Mouse (Mus musculus): ENCODE data around the gene Tada2a.

Tada2a gene

DNA sequence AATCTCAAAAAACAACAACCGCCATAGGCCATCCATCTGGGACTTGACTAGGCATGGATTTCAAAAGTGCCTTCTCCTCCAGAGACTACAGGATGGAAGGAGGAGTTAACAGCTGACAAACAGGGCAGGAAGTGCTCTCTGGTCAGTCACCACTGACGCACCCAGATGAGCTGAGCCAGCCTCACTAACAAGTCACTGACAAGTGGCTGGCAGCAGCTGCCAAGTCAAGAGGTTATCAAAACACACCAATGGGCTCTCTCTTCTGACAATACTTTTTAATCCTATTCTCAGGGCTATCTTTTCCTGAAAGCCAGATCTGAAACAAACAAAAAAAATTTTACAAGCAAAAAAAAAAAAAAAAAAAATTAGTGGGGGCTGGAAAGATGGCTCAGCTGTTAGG lies 66.6 kb downstream of the Tada2a start:
- DNase-seq (ENCODE audit: low spot score) = no peak

- no peak for DNase-seq (ENCODE audit: low spot score)
Observed at GRCm38 (mm10) chr11:84061881-84062280, 67.5 kb downstream of the Tada2a start.

GRCm38 (mm10) chr11:84060635-84061034 lies 68.8 kb downstream of the Tada2a start:
- peak; percentile 21 for DNase-seq (ENCODE audit: low spot score)

GRCm38 (mm10) chr11:84059784-84060183 lies 69.6 kb downstream of the Tada2a start:
- DNase-seq (ENCODE audit: low spot score) = no peak

DNA sequence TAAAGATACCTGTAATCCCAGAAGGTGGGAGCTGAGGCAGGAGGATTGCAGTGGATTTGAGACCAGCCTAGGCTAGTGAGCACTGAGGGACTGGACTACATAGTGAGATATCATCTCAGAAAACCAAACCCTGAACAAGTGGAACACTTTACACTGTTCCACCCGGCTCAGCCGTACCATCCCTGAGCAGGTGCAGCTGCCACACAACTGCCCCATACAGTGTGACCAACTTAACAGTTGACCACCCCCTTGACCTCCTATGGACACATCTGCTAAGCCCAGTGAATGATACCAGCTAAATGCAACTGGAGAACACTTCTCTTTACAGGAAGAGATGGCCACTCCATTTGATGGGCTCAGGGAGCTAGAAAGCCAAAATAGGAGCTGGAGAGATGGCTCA lies 72.0 kb downstream of the Tada2a start:
- DNase-seq (ENCODE audit: low spot score) = no peak

- no peak for DNase-seq (ENCODE audit: low spot score)
Observed at GRCm38 (mm10) chr11:84053524-84054163, 75.8 kb downstream of the Tada2a start.

DNA sequence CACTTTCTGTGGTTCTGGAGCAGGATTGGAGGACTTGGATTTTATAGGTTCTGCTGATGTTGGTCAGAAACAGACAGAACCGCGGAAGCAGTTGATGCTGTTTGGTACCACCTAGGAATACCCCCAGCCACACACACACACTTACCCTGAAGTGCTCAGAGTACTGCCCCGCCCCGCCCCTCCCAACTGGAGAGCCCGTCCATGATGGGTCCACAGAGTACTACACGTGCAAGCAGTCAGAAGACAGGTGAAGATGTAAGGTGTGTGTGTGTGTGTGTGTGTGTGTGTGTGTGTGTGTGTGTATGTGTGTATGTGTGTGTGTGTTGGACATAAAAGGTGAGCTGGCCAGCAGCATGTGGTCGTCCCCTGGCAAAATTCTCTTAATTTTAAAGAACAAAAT lies 76.3 kb downstream of the Tada2a start:
- no peak for DNase-seq (ENCODE audit: low spot score)

GRCm38 (mm10) chr11:84048411-84048810 lies 81.0 kb downstream of the Tada2a start:
- DNase-seq (ENCODE audit: low spot score) = peak; percentile 26

- no peak for DNase-seq (ENCODE audit: low spot score)
Observed at GRCm38 (mm10) chr11:84047270-84047669, 82.1 kb downstream of the Tada2a start.

DNA sequence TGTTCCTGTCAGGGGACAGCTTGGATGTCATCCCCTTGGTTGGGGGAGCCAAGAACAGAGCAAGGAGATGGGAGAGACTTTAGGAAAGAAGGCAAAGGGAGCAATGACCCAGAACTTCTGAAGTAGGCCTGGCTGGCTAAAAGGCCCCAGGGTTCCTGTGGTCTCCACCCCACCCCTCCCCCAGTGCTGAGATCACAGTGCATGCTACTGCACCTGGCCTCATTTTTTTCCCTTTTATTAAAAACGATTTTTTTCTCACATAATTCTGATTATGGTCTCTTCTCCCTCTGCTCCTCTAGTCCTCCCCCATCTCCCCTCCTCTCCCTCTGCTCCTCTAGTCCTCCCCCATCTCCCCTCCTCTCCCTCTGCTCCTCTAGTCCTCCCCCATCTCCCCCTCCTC lies 84.4 kb downstream of the Tada2a start:
- DNase-seq (ENCODE audit: low spot score) = no peak

- DNase-seq (ENCODE audit: low spot score) = peak; percentile 93
Observed at GRCm38 (mm10) chr11:84042808-84043762, 86.3 kb downstream of the Tada2a start.

GRCm38 (mm10) chr11:84040621-84041020 lies 88.8 kb downstream of the Tada2a start:
- DNase-seq (ENCODE audit: low spot score) = no peak

- no peak for DNase-seq (ENCODE audit: low spot score)
Observed at GRCm38 (mm10) chr11:84033671-84034070, 95.7 kb downstream of the Tada2a start.

DNA sequence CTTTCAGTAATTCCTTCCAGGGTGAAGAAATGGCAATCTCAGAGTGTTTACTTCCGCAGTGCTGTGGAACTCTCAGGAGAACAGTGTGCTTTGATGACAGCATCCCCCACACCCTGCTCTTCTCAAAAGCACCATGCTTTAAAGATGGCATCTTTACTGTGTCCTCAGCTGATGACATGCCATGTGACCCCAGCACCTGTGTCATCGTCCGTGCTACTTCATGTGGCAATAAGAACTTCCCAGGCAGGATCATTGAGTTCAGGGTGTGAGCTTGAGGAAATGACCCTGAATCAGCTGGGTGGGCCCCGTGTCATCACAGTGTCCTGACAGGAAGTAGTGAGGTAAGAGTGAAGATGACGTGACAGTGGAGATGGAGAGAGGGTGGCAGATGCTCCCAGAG lies 96.8 kb downstream of the Tada2a start:
- no peak for DNase-seq (ENCODE audit: low spot score)

- peak; percentile 70 for DNase-seq (ENCODE audit: low spot score)
Observed at GRCm38 (mm10) chr11:84031971-84032370, 97.4 kb downstream of the Tada2a start.
